Mouse (Mus musculus) adrenal gland, adult (tissue): Measurements from ENCODE around the gene Cdhr1.

Experiments
- DNase-seq, 2 experiments: peaks; one replicate each; pipeline ENCODE4 v3.0.0; 2022 to 2023; ENCODE audit warnings: low spot score in 1 of 2; ENCODE audit not compliant: inconsistent age in 2 of 2

Gene Cdhr1

DNA sequence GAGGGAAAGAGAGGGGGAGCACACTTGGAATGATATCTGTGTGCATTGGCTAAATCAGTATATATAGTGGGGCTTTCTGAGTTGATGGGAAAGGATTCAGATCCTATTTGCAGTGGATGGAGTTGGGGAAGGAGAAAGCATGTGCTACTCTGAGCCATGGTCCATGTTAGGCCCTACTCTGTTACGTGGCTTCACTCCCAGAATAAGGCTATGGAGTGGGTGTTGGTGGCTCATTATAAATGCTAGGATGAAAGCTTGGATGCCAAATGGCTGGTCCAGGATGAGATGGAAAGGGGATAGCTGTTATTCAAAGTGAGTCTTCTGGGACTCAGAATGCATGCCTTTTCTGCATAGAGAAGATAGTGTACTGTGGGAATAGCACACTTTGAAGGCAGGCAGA, 17.4 kb downstream of the Cdhr1 start:
- DNase-seq: no peak

DNA sequence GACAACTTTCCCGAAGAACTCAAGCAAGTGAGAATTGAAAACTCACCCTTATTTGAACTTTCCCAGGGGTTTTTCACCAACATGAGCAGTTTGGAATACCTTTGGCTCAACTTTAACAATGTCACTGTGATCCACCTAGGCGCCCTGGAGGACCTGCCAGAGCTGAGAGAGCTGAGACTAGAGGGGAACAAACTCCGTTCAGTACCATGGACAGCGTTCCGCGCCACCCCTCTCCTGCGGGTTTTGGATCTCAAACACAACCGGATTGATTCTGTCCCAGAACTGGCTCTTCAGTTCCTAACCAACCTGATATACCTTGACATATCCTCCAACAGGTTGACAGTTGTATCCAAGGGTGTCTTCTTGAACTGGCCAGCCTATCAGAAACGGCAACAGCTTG, 29.6 kb downstream of the Cdhr1 start:
- DNase-seq: peak; percentile 38 to 79

DNA sequence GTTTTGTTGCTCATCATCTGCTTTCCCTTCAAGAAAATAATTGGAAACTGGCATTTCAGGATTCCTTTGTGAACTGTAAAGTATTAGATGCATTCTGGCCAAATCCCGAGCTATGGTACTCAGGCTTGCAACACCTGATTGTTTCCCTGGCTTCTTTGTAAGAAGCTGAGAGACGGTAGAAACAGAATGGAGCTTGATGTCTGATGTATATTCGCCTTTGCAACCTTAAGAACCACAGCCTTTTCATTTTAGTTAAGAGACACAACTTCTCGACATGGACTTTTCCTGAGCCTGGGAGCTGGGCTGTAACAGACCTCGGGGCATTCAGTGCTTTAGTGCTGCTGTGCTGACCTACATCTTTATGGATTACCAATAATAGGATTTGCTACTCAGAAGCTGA, 30.5 kb downstream of the Cdhr1 start, which contains the start of gene Lrit2:
Gene Lrit2 (plus strand): TSS at position 301 of the 400 bp plus-strand sequence.
- no peak for DNase-seq

DNA sequence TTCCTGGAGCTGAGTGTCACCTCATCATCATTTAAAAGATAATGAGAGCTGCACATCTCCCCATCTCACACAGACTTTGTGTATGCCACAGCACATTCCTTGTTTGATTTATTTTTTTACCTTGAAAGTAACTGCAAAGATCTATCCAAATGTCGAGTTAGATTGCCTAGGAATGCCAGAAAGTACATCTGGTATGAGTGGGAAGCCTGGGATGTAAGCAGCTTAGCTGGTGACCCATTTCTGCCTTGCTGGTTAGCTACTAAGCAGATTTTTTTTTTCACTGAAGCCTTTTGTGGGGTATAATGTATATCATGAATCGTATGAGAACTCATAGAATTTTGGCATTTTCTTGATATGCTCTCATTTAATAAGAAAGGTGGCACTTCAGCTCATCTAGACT, 31.5 kb downstream of the Cdhr1 start:
- no peak for DNase-seq

DNA sequence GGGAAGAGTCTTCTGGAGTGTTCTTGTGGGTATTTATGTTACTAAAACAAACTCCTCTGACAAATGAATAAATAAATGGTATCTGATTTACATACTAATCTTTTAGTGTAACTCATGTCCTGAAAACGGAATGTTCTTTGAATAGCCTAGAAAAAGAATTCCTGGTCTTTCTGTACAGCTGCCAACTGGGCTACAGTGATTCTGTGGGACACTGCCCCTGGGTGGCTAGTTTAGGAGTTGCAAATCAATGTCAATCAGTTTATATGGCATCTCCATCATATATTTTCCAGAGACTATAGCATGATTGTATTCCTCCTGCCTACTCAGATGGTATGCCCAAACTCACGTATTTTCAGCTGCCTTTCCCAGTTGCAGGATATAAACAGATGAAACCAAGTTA, 33.3 kb downstream of the Cdhr1 start:
- DNase-seq: no peak

DNA sequence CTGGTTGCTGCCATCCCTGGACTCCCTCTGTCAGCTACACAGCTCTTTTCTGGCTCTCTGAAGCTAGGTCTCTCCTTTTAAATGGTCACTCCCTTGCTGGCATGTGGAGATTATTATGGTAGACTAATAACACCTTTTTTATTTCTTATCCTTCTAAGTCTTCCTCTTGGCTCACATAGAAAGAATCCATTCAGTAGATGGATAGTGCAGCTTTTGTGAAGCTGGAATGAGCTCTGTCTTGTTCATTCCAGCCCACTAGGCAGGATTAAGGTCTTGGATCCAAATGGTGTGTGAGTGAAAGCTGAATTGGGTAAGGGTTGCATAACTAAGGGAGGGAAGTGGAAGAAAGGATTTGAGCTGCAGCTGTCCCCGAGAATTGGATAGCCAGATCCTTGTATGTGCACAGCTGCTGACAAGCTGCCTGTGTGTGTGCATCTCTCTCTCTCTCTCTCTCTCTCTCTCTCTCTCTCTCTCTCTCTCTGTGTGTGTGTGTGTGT, 49.2 kb downstream of the Cdhr1 start, which contains the start of gene Rgr:
Gene Rgr (minus strand): TSS at position 51 of the 497 bp plus-strand sequence.
- DNase-seq: no peak

DNA sequence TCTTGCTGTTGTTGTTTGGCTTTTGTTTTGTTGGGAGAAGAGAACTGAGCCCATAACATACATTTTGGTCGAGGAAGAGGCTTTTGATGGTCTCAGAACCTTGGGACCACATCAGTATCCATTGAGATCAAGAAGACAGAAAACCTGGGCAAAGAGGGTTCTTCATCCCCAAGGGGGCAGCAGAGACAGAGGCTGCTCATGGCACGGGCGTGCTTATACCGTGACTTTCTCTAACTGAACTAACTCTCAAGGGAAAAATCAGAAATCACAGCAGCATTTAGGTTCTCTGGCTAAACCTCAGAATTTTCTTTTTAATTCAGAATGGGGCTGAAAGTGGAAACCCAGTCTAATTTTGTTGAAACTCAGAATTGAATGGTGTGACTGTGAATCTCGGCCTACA, 63.7 kb downstream of the Cdhr1 start:
- DNase-seq: no peak

DNA sequence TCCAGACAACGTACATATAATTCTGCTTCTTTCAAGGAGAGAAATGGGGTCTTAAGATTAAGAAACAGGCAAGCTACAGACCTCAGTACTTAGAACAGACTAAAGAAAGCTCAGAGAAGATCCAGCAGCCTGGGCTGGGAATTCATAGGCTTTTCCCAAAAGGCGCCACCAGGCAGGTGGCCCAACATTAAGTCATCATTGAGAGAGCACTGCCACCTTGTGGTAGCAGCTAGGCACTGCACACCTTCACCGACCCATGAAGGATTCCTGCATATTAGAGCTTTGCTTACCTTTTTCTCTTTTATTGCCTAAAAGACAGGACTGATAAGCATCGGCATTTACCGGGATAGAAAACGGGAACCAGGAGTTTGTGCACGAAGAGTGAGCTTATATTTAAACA, 64.9 kb downstream of the Cdhr1 start:
- peak; percentile 69 to 91 for DNase-seq

DNA sequence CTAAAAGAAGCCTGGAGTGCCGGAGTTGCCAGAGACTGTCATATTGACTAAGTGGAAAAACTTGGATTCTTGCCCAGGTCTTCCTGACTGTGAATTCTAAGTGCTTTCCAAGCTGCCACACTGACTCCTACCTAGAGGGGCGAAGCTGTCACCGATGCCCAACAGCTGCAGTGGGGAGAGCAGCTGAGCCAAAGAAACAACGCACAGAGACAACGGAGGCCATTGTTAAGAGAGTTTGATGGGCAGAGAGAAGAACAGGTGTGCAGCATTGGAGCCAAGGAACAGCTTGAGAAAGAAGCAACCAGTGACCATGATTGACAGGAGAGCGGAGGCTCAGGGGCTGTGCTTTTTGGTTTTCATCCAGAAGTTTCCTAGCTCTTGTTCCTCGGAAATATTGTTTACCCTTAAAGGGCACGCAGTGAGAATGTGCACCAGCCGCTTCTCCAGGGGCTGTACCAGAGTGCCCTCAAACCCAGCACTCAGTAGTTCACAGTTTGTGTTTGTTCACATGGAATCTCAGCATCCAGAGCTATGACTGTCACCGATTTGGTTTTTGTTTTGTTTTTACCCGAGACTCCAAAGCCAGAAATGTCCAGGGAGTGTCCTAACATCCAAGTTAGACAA, 65.6 kb downstream of the Cdhr1 start:
- DNase-seq: no peak

DNA sequence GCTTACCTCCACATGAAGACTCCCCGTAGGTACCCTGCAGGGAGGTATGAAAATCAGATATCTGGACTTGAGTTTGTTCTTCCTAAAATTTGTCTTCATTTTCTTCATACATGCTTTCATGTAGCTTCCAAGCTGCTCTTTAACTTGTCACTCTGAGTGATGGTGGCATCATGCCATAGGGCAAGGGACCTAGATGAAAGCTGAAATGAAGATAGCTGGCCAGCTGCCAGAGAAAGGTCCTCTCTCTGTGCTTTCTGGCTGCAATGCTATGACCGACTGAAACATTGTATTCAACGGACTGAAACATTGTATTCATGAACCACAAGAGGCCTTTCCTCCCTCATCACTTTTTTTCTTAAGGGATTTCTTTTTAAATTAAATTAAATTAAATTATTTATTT, 69.6 kb downstream of the Cdhr1 start:
- DNase-seq: no peak

DNA sequence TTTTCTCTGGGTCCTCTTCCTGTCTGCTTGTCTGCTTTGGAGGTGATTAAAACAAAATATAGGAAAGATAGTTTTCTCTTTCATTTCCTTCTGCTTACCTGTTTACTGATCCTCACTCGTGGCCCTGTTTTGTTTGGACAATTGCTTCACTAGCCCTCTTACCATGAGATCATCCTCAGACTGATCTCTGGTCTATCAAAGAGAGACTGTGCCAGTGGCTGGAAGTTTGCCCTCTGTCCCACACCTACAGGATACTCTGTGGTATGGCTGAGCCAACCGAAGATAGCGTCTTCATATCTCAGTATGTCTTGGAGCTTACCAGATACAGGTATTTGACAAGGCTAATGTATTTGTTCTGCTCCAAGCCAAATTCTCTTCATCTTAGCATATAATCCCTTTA, 70.2 kb downstream of the Cdhr1 start:
- DNase-seq: no peak
